Mouse (Mus musculus) liver, embryonic 12.5 days (tissue): ENCODE data around the gene Ctbs. TPM values are rescaled to one million over a fixed set of nuclear protein-coding genes. Genes with fewer than 3 reads are reported as not detected.

ENCODE experiments used
- ATAC-seq: fragments of 200-750 bp; cut with Nextera tagmentation; 2 replicates; pipeline ENCODE4 v1.8.0; 2017; ENCODE audit warnings: moderate number of reproducible peaks, mild to moderate bottlenecking, moderate library complexity
- H3K27ac ChIP-seq: fragments of 300-500 bp; sonication (generic); 2 replicates; pipeline ENCODE4 v1.5.1; 2016; ENCODE audit warnings: mild to moderate bottlenecking
- H3K27me3 ChIP-seq: fragments of 300-500 bp; sonication (generic); replicated peaks from 2 replicates; pipeline ENCODE4 v1.6.1; 2016; ENCODE audit warnings: mild to moderate bottlenecking, moderate library complexity
- H3K36me3 ChIP-seq: fragments of 300-500 bp; sonication (generic); 2 replicates; pipeline ENCODE4 v1.6.1; 2016; ENCODE audit warnings: mild to moderate bottlenecking, moderate library complexity
- H3K4me1 ChIP-seq: fragments of 300-500 bp; sonication (generic); 2 replicates; pipeline ENCODE4 v1.6.1; 2016
- H3K4me2 ChIP-seq: fragments of 300-500 bp; sonication (generic); 2 replicates; pipeline ENCODE4 v1.6.1; 2016; ENCODE audit warnings: mild to moderate bottlenecking, moderate library complexity
- H3K4me3 ChIP-seq: fragments of 300-500 bp; sonication (generic); 2 replicates; pipeline ENCODE4 v1.5.1; 2016; ENCODE audit warnings: mild to moderate bottlenecking, moderate library complexity
- H3K9ac ChIP-seq: fragments of 300-500 bp; sonication (generic); 2 replicates; pipeline ENCODE4 v1.6.1; 2016; ENCODE audit warnings: mild to moderate bottlenecking, moderate library complexity
- H3K9me3 ChIP-seq: fragments of 300-500 bp; sonication (generic); replicated peaks from 2 replicates; pipeline ENCODE4 v1.6.1; 2016; ENCODE audit warnings: mild to moderate bottlenecking, moderate library complexity
- WGBS: fragments of 180-500 bp; shearing (Covaris S2); methylation state at CpG from one replicate; pipeline ENCODE4 v1.1.7; 2016; ENCODE audit not compliant: insufficient replicate concordance; 5-methylcytosine and 5-hydroxymethylcytosine counted together
- polyA plus RNA-seq: library from polyadenylated mRNA; unstranded; fragments of >200 nt; fragmentation: Nextera tagmentation; extraction: Ambion mirVana; gene quantifications from 2 replicates; pipeline ENCODE4 v1.2.1, GENCODE M21; 2016

Gene Ctbs
- polyA plus RNA-seq, 1 experiment from 2014 or later, result 5.5 TPM

DNA sequence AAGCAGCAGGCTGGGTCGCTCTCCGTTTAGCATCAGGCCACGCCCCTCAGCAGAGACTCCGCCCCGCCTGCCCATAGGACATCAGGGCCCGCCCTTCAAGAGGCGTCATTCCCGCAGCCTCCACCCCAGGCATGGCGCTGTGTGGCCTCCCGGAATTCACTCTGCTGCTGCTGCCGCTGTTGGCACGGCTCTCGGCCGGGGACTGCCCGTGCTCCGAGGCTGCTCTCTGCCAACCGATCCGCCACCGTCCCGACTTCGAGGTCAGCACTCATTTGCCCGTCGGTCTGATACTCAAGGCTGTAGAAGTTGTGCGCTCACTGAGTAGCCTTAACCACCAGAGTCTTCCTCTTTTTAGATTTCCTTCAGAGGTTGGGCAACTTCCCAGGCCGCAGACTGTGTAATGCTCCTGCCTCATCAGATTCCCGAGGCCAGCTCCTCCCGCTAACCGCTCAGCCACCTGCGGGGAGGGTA lies 811 bp downstream of the Ctbs start:
- Histone ChIP-seq H3K9me3 (no peaks in the 10 kb centered on the region; the same call in 1 of the 2 replicates), H3K9ac (peak overlapping the region; percentile 80), H3K27ac (peak overlapping the region; percentile 78), H3K27me3 (no peaks in the 10 kb centered on the region), H3K4me3 (peak overlapping the region; percentile 69), H3K4me1 (peaks cover 33% of the 10 kb centered on the region), H3K36me3 (peaks cover 12% of the 10 kb centered on the region), H3K4me2 (peak overlapping the region; percentile 80)
- ATAC-seq, result peak; percentile 99
- under 1% methylated on average over 29 of the region's 29 CpGs for WGBS

DNA sequence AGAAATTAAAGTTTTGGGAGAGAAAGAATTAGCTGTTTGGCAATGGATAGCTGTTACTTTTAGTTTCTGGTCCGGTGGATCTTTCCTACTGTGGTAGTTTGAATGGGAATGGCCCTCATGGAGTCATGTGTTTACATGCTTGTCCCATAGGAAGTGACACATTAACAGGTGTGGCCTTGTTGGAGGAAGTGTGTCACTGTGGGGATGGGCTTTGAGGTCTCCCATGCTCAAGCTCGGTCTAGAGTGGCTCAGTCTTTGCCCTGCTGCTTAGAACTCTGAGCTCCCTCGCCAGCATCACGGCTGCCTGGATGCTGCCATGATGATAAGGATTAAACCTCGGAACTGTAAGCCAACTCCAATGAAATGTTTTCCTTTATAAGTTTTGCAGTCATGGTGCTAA lies 1.8 kb downstream of the Ctbs start:
- WGBS, result 80% methylated on average over 5 of the region's 5 CpGs
- Histone ChIP-seq H3K27ac (no peak overlapping the region), H3K4me3 (no peak overlapping the region), H3K36me3 (peaks cover 7% of the 10 kb centered on the region), H3K9ac (no peak overlapping the region; the same call in 1 of the 2 replicates), H3K4me1 (peaks cover 35% of the 10 kb centered on the region), H3K9me3 (no peaks in the 10 kb centered on the region), H3K27me3 (no peaks in the 10 kb centered on the region), H3K4me2 (peak overlapping the region; percentile 80)
- ATAC-seq, result no peak

DNA sequence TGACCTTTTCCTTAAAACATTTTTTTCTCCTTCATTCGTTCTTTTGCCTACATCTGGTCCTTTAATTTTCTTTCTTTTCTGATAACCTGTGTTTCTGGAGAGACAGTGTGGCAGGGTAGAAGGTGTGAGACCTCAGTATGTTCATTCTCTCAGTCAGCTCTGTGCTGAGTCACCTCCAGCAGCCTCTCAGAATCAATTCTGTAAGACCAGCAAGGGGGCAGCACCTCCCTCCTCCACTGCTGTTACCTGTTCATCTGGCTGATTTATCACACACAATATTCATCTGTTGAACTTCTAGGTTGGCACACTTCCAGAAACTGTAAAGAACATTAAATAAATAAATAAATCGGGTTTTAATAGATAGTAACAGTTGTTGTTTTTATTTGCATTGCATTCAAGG lies 13.3 kb downstream of the Ctbs start:
- no peak for ATAC-seq
- Histone ChIP-seq H3K4me1 (no peaks in the 10 kb centered on the region), H3K36me3 (peaks cover 6% of the 10 kb centered on the region; the same call in 1 of the 2 replicates), H3K4me2 (no peak overlapping the region), H3K27ac (no peak overlapping the region), H3K9me3 (no peaks in the 10 kb centered on the region), H3K27me3 (no peaks in the 10 kb centered on the region), H3K9ac (no peak overlapping the region), H3K4me3 (no peak overlapping the region)
- WGBS, result 51% methylated on average over 2 of the region's 2 CpGs

DNA sequence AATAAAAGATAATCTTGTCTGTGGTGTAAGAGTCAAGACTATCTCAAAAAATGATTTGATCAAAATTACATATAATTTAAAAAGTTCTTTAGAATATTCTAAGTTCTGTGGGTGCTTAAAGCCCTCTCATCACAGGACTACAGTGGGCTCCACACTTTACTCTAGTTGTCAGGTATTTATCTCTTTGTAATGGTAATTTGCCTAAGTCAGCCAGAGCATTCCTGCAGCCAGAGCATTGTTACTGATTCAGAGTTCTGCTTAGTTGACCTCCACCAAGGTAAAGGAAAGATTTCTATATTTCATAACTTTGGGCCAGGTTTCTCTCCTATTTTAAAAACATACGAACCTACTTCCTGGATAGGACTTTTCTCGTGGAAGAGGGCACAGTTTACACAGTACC lies 19.6 kb downstream of the Ctbs start:
- Histone ChIP-seq H3K27ac (no peak overlapping the region), H3K9ac (no peak overlapping the region), H3K4me2 (no peak overlapping the region), H3K4me1 (no peaks in the 10 kb centered on the region), H3K27me3 (no peaks in the 10 kb centered on the region), H3K36me3 (no peaks in the 10 kb centered on the region), H3K9me3 (no peaks in the 10 kb centered on the region), H3K4me3 (no peak overlapping the region)
- no peak for ATAC-seq
- WGBS, result 58% methylated on average over 2 of the region's 2 CpGs

DNA sequence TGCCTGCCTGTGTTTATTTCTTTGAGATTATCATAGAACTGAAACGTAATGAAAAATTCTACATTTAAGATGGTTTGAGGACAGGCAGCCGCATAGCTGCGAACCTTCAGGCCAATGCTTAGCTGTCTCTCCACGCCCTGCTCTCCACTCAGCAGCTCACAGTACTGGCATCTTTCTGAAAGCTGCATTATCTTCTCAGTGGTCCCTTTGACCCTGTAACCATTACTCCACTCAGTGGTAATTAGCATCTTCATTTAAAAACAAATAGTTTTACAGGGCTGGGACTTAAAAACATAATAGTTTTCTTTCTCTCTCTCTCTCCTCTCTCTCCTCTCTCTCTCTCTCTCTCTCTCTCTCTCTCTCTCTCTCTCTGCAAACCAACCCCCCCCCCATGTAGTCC lies 23.1 kb downstream of the Ctbs start:
- H3K36me3 ChIP-seq, result no peaks in the 10 kb centered on the region
- no peak overlapping the region for H3K27ac ChIP-seq
- no peak for ATAC-seq
- 68% methylated on average over 4 of the region's 4 CpGs for WGBS
- no peak overlapping the region for H3K4me3 ChIP-seq
- H3K4me2 ChIP-seq, result no peak overlapping the region
- H3K27me3 ChIP-seq, result no peaks in the 10 kb centered on the region
- no peak overlapping the region for H3K9ac ChIP-seq
- H3K4me1 ChIP-seq, result no peaks in the 10 kb centered on the region
- H3K9me3 ChIP-seq, result no peaks in the 10 kb centered on the region

DNA sequence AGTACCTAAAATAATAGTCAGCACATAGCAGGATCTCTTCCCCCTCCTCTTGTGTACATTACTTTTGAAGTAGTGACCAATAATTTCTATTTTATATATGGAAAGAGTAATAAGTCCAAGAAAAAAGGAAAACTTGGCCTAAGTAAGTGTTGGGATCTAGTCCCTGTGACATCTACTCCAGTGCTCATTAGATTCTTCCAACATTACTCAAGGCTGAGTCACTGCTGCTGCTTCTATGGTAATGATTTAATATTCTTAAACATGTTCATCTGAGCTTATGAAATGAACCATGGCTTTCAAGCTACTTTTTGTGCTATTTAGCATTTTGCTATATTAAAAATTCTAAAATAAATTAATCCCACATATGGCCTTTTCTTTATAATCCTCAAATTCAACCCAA lies 24.1 kb downstream of the Ctbs start:
- H3K9ac ChIP-seq, result no peak overlapping the region
- no peak overlapping the region for H3K4me2 ChIP-seq
- no peak for ATAC-seq
- H3K36me3 ChIP-seq, result no peaks in the 10 kb centered on the region
- no peak overlapping the region for H3K4me3 ChIP-seq
- no peaks in the 10 kb centered on the region for H3K27me3 ChIP-seq
- no peaks in the 10 kb centered on the region for H3K4me1 ChIP-seq
- H3K27ac ChIP-seq, result no peak overlapping the region
- H3K9me3 ChIP-seq, result no peaks in the 10 kb centered on the region

DNA sequence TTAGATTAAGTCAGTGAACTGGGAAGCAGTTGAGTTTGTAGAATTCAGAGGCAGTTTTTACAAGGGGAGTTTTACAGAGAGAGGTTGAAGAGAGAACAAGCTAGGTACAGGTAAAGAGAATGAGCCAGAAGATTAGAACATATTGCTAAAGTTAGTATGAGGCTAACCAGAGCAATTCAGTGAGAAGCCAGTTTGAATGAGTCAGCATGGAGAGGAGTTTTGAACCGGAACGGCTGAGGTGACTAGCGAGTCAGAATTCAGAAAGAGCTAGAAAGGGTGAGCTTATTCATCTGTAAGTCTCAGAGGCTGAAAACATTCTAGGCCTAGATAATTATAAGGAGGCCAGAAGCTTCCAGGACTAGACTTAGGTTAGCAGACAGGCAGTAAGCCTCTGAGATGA lies 24.8 kb downstream of the Ctbs start:
- H3K4me2 ChIP-seq, result no peak overlapping the region
- H3K27me3 ChIP-seq, result no peaks in the 10 kb centered on the region
- H3K27ac ChIP-seq, result no peak overlapping the region
- no peaks in the 10 kb centered on the region for H3K9me3 ChIP-seq
- 87% methylated on average over 3 of the region's 3 CpGs for WGBS
- no peaks in the 10 kb centered on the region for H3K36me3 ChIP-seq
- no peaks in the 10 kb centered on the region for H3K4me1 ChIP-seq
- no peak overlapping the region for H3K9ac ChIP-seq
- no peak overlapping the region for H3K4me3 ChIP-seq
- ATAC-seq, result no peak

DNA sequence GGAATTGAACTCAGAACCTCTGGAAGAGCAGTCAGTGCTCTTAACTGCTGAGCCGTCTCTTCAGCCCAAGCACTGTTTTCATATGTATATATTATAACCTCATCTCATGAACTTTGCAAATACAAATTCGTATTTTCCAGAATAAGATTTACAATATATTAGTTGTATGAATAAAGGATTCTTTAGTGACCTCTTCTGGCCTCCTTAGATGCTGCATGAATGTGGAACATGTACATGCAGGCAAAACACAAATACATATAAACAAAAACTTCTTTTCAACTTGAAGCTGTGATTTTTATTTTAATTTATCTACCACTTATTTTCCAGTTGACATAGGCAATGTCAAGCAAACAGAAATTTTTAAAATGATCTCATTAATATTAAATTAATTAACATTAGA lies 32.4 kb downstream of the Ctbs start:
- 57% methylated on average over 2 of the region's 2 CpGs for WGBS
- Histone ChIP-seq H3K4me1 (no peaks in the 10 kb centered on the region), H3K36me3 (no peaks in the 10 kb centered on the region), H3K4me2 (no peak overlapping the region), H3K27me3 (no peaks in the 10 kb centered on the region), H3K4me3 (no peak overlapping the region), H3K9me3 (no peaks in the 10 kb centered on the region), H3K27ac (no peak overlapping the region), H3K9ac (no peak overlapping the region)
- no peak for ATAC-seq

DNA sequence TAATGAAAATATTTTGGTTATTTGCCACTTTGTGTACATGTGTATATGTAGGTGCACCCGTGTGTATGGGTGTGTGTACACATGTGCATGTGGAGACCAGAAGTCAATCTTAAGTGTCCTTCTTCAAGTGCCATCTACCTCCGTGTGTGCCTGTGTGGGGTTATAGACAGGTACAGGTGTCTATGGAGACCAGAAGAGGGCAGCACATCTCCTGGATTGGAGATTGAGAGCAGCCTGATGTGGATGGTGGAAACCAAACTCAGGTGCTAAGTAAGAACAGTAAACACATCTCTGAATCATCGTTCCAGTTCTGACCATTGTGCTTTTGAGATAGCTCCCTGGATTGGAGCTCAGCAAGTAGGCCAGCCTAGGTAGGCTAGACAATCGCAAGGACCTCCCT lies 36.9 kb downstream of the Ctbs start:
- Histone ChIP-seq H3K4me1 (peaks cover 3% of the 10 kb centered on the region; the same call in 1 of the 2 replicates), H3K27me3 (no peaks in the 10 kb centered on the region), H3K9me3 (no peaks in the 10 kb centered on the region), H3K36me3 (no peaks in the 10 kb centered on the region), H3K4me3 (no peak overlapping the region), H3K27ac (no peak overlapping the region), H3K4me2 (no peak overlapping the region), H3K9ac (no peak overlapping the region)
- no peak for ATAC-seq
- 67% methylated on average over 4 of the region's 4 CpGs for WGBS

DNA sequence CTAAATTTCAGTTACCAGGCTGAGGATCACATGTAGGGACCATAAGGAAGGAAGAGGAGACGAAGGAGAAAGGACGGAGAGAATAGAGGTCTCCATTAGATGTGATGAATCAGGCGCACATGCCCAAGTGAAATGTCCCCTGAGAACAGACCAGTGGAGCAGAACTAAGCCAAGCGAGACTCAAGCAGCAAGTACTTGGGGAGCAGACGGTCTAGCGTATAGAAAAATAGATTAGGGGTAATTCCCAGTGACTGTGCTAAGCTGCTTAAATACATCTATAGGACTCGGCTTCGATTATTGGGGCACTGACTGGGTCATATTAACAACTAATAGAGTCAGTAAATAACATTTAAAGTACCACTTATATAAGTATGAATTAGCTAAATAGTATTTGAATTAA lies 45.3 kb downstream of the Ctbs start:
- WGBS, result 84% methylated on average over 8 of the region's 8 CpGs
- H3K9me3 ChIP-seq, result no peaks in the 10 kb centered on the region
- ATAC-seq, result no peak

DNA sequence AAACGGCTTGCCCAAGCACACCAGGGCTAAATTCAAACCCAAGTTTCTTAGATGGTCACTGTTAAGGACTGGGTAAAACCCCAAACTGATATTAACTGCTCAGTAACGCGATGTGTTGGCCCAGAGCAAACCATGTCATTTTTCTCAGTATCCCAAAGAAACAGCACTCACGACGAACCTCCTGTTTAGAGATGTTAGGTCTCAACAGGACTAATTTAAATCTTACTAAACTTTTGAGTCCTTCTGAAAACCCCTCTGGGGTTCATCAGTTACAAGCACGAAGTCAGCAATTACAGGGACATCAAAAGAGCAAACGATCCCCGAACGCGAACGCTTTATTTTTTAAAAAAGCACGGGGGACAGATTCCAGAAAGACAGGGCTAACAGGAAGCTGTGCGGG lies 49.4 kb downstream of the Ctbs start:
- ATAC-seq, result no peak
- peak overlapping the region; percentile 92 for H3K4me3 ChIP-seq

More for the DNA sequence above, 45.3 kb downstream of the Ctbs start:
- Histone ChIP-seq H3K4me2 (no peak overlapping the region), H3K27me3 (no peaks in the 10 kb centered on the region), H3K4me1 (peaks cover 11% of the 10 kb centered on the region), H3K4me3 (no peak overlapping the region), H3K36me3 (no peaks in the 10 kb centered on the region), H3K27ac (no peak overlapping the region), H3K9ac (no peak overlapping the region)

DNA sequence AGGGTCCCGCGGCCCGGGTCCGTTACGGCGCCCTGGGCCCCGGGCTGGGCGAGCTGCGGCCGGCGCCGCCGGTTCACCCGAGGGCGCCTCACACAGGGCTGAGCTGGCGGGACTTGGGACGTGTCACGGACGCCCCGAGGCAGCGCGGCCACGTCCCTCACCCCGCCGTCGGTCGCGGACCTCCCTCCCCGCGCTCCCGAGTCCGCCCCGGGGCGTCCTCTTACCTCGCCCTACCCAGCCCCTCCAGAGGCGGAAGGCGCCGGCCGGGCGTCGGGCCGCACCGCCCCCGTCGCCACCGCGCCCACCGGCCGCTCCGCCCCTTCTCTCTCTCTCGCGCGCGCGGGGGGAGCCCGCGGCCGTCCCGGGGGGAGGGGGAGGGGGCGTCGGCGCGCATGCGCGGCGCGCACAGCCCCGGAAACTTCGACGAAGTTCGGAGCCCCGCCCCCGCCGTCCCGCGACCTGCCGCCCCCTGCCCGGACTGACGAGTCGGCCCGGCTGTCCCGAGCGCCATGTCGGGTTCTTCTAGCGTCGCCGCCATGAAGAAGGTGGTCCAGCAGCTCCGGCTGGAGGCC lies 49.9 kb downstream of the Ctbs start, which contains the start of the genes Spata1 and Gng5:
TSS of gene Spata1 (minus strand) at position 323 of the 572 bp plus-strand sequence.
TSS of gene Gng5 (plus strand) at position 377 of the 572 bp plus-strand sequence.
- peak within 1 kb of the TSS; percentile 81 for H3K4me2 ChIP-seq
- H3K27ac ChIP-seq, result peak within 1 kb of the TSS; percentile 96
- no peaks in the 10 kb centered on the region for H3K9me3 ChIP-seq
- peak within 1 kb of the TSS; percentile 92 for H3K4me3 ChIP-seq
- peaks cover 29% of the 10 kb centered on the region for H3K36me3 ChIP-seq
- H3K9ac ChIP-seq, result peak within 1 kb of the TSS; percentile 95
- WGBS, result 2% methylated on average over 71 of the region's 88 CpGs
- no peaks in the 10 kb centered on the region for H3K27me3 ChIP-seq
- peaks cover 40% of the 10 kb centered on the region for H3K4me1 ChIP-seq
- peak; percentile 96 for ATAC-seq

More for the DNA sequence above, 49.4 kb downstream of the Ctbs start:
- Histone ChIP-seq H3K4me1 (peaks cover 39% of the 10 kb centered on the region), H3K36me3 (peaks cover 24% of the 10 kb centered on the region), H3K27ac (peak overlapping the region; percentile 96), H3K27me3 (no peaks in the 10 kb centered on the region), H3K4me2 (peak overlapping the region; percentile 81), H3K9ac (peak overlapping the region; percentile 95), H3K9me3 (no peaks in the 10 kb centered on the region)
- WGBS, result 2% methylated on average over 13 of the region's 13 CpGs
